In the genomic region with DNA sequence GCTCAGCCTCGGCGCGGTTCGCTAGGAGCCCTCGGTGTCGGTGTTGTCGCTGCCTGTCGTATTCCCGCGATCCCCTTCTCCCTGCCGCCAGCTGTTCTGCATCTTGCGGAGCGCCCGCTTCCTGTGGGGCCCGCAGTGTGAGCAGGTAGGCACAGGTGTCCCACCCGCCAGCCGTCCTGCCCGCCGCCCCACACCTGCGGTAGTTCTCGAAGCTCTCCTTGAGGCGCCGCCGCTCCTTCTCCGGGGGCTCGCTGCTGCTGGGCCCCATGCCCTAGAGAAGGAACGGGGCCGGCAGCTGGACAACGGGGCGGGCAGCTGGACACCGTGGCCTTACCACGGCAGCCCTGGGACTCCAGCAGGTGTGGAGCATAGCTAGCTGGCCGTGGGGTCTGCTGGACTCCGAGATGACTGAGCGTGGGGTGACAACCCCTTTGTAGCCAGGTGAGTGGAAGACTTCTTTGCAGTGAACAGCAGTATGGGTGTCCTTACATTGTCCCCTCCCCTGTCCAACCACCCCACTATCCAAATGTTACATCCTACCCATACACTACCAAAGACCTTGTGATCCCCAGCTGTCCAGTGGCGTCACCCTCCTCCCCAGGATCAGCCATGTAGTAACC, we compare ENCODE assay signal across 1 mouse cellular context.
TF ChIP-seq lines count a peak whose summit lies in the region.

No protein-coding gene starts in this region.

TF ChIP-seq in CH12.LX, 34 proteins besides CTCF, POLR2A, EP300 and RAD21:
- TF ChIP-seq ZMIZ1 (IDR thresholded peaks at IDR 0.05; ENCODE audit: low read depth, low read length) (no peak), E2F4 (IDR thresholded peaks at IDR 0.05; ENCODE audit: insufficient replicate concordance, low read depth, low read length) (no peak), MAFK (IDR thresholded peaks at IDR 0.05; ENCODE audit: insufficient replicate concordance, low read length) (no peak), GABPA (IDR thresholded peaks at IDR 0.05; ENCODE audit: insufficient replicate concordance, low read depth, low read length) (no peak), RCOR1 (conservative IDR thresholded peaks at IDR 0.05; ENCODE audit: low read depth, low read length) (no peak; the same call in 1 of the 2 replicates), TCF12 (IDR thresholded peaks at IDR 0.05; ENCODE audit: low read depth, low read length) (no peak)
